Comparison of ENCODE assay signal across 20 mouse cellular contexts in the genomic region with DNA sequence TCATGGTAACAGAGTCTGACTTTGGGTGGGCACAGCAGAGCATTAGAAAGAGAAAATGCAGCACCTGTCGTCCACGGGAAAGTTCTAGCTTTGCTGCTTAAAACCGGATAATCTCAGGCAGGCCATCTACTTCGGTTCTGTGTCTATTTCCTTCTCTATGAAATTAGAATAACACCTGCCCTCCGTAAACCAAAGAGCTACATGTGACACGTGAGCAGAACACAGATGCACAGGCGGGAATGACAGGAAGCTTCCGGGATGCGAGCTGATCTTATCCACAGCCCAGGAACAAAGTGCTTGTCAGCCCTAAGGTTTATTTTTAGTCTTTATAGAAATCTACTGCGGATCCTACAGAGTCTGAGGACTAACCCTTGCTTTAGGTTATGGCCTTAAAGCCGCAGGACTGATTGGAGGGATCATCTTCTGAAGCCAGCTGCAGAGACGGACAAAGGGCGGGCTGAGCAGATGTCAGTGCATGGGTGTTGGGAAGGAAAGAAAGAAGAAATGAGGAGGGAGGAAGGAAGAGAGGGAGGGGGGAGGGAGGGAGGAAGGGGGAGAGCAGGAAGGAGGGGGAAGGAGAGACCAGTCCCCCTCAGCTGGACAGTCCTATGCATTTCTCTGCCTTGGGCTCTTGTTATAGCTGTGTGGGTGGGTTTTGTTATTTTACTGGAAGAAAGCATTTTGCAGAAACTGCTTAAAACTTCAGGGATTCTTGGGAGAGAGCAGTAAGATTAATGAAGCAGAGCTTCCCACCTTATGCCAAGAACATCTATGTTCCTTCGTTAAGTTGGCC. TPM values are rescaled to one million over a fixed set of nuclear protein-coding genes. Genes with fewer than 3 reads are reported as not detected.
A peak's percentile ranks its signal among the peaks of the same experiment; 100 is the strongest.
DNase-seq lines count a peak whose midpoint lies in the region; ATAC-seq lines count a peak whose summit lies in the region.
"Had no signal": no experiment of that assay in that cellular context is flagged by ENCODE, and none has a peak within 500 bp of the region (broad histone marks: within the 10 kb centered on the region; RNA-seq: fewer than 3 reads in every experiment).

No protein-coding gene starts in this region.

- ATAC-seq in forebrain, embryonic 14.5 days = peak; percentile 22; the same call in 1 of the 2 replicates
- ATAC-seq in forebrain, embryonic 15.5 days (replicated peaks) = no peak
- ATAC-seq in heart, embryonic 16.5 days (replicated peaks; ENCODE audit: extremely low read depth, insufficient read depth, low FRiP score) = no peak
- no peak for ATAC-seq in midbrain, embryonic 11.5 days (ENCODE audit: low FRiP score)
- peak; percentile 25; the same call in 1 of the 2 replicates for ATAC-seq in stomach, embryonic 15.5 days (ENCODE audit: insufficient read depth, low FRiP score, low read depth)
- ATAC-seq: inflammation-experienced regulatory T-cells, adult 6 months had no signal

- no peaks in the 10 kb centered on the region for H3K36me3 ChIP-seq in forebrain, embryonic 14.5 days (ENCODE audit: control insufficient read depth, insufficient read depth, low read length)
- H3K36me3 ChIP-seq in forebrain, embryonic 15.5 days = no peaks in the 10 kb centered on the region
- no peaks in the 10 kb centered on the region for H3K36me3 ChIP-seq in heart, embryonic 16.5 days (ENCODE audit: control insufficient read depth, insufficient read depth)
- H3K36me3 ChIP-seq in heart, embryonic 10.5 days = 0 out of 2 replicates have a peak, but pooled peaks cover 2% of the 10 kb centered on the region
- no peaks in the 10 kb centered on the region for H3K36me3 ChIP-seq in midbrain, embryonic 11.5 days (ENCODE audit: control insufficient read depth, insufficient read depth, low read length)
- H3K36me3 ChIP-seq in midbrain, embryonic 10.5 days = 0 out of 2 replicates have a peak, but pooled peaks cover 6% of the 10 kb centered on the region
- 0 out of 2 replicates have a peak, but pooled peaks cover 3% of the 10 kb centered on the region for H3K36me3 ChIP-seq in stomach, embryonic 15.5 days
- H3K36me3 ChIP-seq: forebrain, embryonic 12.5 days; hindbrain, embryonic 12.5 days; neural tube, embryonic 15.5 days had no signal

- H3K4me3 ChIP-seq in forebrain, embryonic 14.5 days (ENCODE audit: low read depth, low read length) = no peak overlapping the region
- no peak overlapping the region for H3K4me3 ChIP-seq in forebrain, embryonic 15.5 days
- H3K4me3 ChIP-seq in heart, embryonic 16.5 days (ENCODE audit: low read length) = no peak overlapping the region
- H3K4me3 ChIP-seq in heart, embryonic 10.5 days = no peak overlapping the region
- H3K4me3 ChIP-seq in midbrain, embryonic 11.5 days (ENCODE audit: low read depth, low read length) = no peak overlapping the region
- no peak overlapping the region for H3K4me3 ChIP-seq in midbrain, embryonic 10.5 days
- no peak overlapping the region for H3K4me3 ChIP-seq in stomach, embryonic 15.5 days (replicated peaks)
- H3K4me3 ChIP-seq: forebrain, embryonic 12.5 days; gastrocnemius, adult 2 months; hindbrain, embryonic 12.5 days; neural tube, embryonic 15.5 days had no signal

- H3K27me3 ChIP-seq in forebrain, embryonic 14.5 days (replicated peaks; ENCODE audit: control insufficient read depth, insufficient read depth, low read length) = no peaks in the 10 kb centered on the region
- H3K27me3 ChIP-seq in forebrain, embryonic 15.5 days = no peaks in the 10 kb centered on the region
- H3K27me3 ChIP-seq in heart, embryonic 16.5 days (ENCODE audit: control insufficient read depth, insufficient read depth, low read length) = no peaks in the 10 kb centered on the region
- H3K27me3 ChIP-seq in heart, embryonic 10.5 days (ENCODE audit: insufficient read depth, poor library complexity, severe bottlenecking) = 0 out of 2 replicates have a peak, but pooled peaks cover 3% of the 10 kb centered on the region
- H3K27me3 ChIP-seq in midbrain, embryonic 11.5 days (ENCODE audit: control insufficient read depth, insufficient read depth, low read length) = no peaks in the 10 kb centered on the region
- no peaks in the 10 kb centered on the region for H3K27me3 ChIP-seq in midbrain, embryonic 10.5 days (ENCODE audit: low read depth, poor library complexity, severe bottlenecking)
- H3K27me3 ChIP-seq in stomach, embryonic 15.5 days (replicated peaks) = no peaks in the 10 kb centered on the region
- H3K27me3 ChIP-seq: forebrain, embryonic 12.5 days; hindbrain, embryonic 12.5 days; neural tube, embryonic 15.5 days had no signal

- no peak overlapping the region for H3K27ac ChIP-seq in forebrain, embryonic 14.5 days (ENCODE audit: low read depth, low read length)
- H3K27ac ChIP-seq in forebrain, embryonic 15.5 days (replicated peaks) = no peak overlapping the region
- H3K27ac ChIP-seq in heart, embryonic 16.5 days (ENCODE audit: low read length) = no peak overlapping the region
- no peak overlapping the region for H3K27ac ChIP-seq in heart, embryonic 10.5 days
- no peak overlapping the region for H3K27ac ChIP-seq in midbrain, embryonic 11.5 days (ENCODE audit: low read depth, low read length)
- no peak overlapping the region for H3K27ac ChIP-seq in midbrain, embryonic 10.5 days (replicated peaks)
- H3K27ac ChIP-seq in stomach, embryonic 15.5 days = peak overlapping the region; percentile 84
- H3K27ac ChIP-seq: forebrain, embryonic 12.5 days; gastrocnemius, adult 2 months; hindbrain, embryonic 12.5 days; liver, embryonic 14.5 days; neural tube, embryonic 15.5 days had no signal

- 84% methylated on average over 14 of the region's 14 CpGs for WGBS in forebrain, embryonic 14.5 days
- WGBS in forebrain, embryonic 15.5 days = 79% methylated on average over 14 of the region's 14 CpGs
- 40% methylated on average over 14 of the region's 14 CpGs for WGBS in heart, embryonic 16.5 days
- WGBS in heart, embryonic 10.5 days = 45% methylated on average over 14 of the region's 14 CpGs
- WGBS in midbrain, embryonic 11.5 days = 78% methylated on average over 14 of the region's 14 CpGs
- 86% methylated on average over 14 of the region's 14 CpGs for WGBS in midbrain, embryonic 10.5 days
- 39% methylated on average over 14 of the region's 14 CpGs for WGBS in stomach, embryonic 15.5 days

- H3K9me3 ChIP-seq in forebrain, embryonic 14.5 days (replicated peaks; ENCODE audit: control insufficient read depth, low read length) = no peaks in the 10 kb centered on the region
- no peaks in the 10 kb centered on the region for H3K9me3 ChIP-seq in forebrain, embryonic 15.5 days
- no peaks in the 10 kb centered on the region for H3K9me3 ChIP-seq in heart, embryonic 16.5 days (replicated peaks; ENCODE audit: control insufficient read depth, low read length)
- H3K9me3 ChIP-seq in heart, embryonic 10.5 days = no peaks in the 10 kb centered on the region
- no peaks in the 10 kb centered on the region for H3K9me3 ChIP-seq in midbrain, embryonic 11.5 days (ENCODE audit: control insufficient read depth, low read length)
- no peaks in the 10 kb centered on the region for H3K9me3 ChIP-seq in midbrain, embryonic 10.5 days (replicated peaks)
- H3K9me3 ChIP-seq in stomach, embryonic 15.5 days = no peaks in the 10 kb centered on the region
- H3K9me3 ChIP-seq: forebrain, embryonic 12.5 days; hindbrain, embryonic 12.5 days; neural tube, embryonic 15.5 days had no signal

- H3K4me2 ChIP-seq in forebrain, embryonic 14.5 days (ENCODE audit: low read length) = no peak overlapping the region
- H3K4me2 ChIP-seq in forebrain, embryonic 15.5 days (replicated peaks) = no peak overlapping the region
- H3K4me2 ChIP-seq in heart, embryonic 16.5 days (ENCODE audit: low read depth, low read length) = 0 out of 2 replicates have a peak overlapping the region, but pooled peaks have one; percentile 8
- no peak overlapping the region for H3K4me2 ChIP-seq in midbrain, embryonic 11.5 days
- 0 out of 2 replicates have a peak overlapping the region, but pooled peaks have one; percentile 8 for H3K4me2 ChIP-seq in stomach, embryonic 15.5 days
- H3K4me2 ChIP-seq: forebrain, embryonic 12.5 days; hindbrain, embryonic 12.5 days; neural tube, embryonic 15.5 days had no signal

- H3K9ac ChIP-seq in forebrain, embryonic 14.5 days (ENCODE audit: low read length) = no peak overlapping the region
- no peak overlapping the region for H3K9ac ChIP-seq in forebrain, embryonic 15.5 days (replicated peaks)
- H3K9ac ChIP-seq in heart, embryonic 16.5 days (ENCODE audit: low read length) = no peak overlapping the region
- no peak overlapping the region for H3K9ac ChIP-seq in midbrain, embryonic 11.5 days (ENCODE audit: low read length)
- H3K9ac ChIP-seq in stomach, embryonic 15.5 days = no peak overlapping the region
- H3K9ac ChIP-seq: forebrain, embryonic 12.5 days; hindbrain, embryonic 12.5 days; liver, embryonic 14.5 days; neural tube, embryonic 15.5 days had no signal

- no peak for DNase-seq in forebrain, embryonic 14.5 days (ENCODE audit: low spot score)
- DNase-seq in heart, embryonic 10.5 days (ENCODE audit: low spot score) = no peak
- DNase-seq in midbrain, embryonic 11.5 days (ENCODE audit: low spot score, missing footprints) = peak; percentile 65
- no peak for DNase-seq in midbrain, embryonic 10.5 days (ENCODE audit: low spot score)
- DNase-seq in spleen, postnatal 14 days (ENCODE audit: low spot score in 2 of 2) = no peak
- DNase-seq: cerebellum, postnatal 10 days; embryo, embryonic 11 days; gastrocnemius, adult 2 months; heart, adult 18-20 months; lung, postnatal 10 days; right cerebral cortex, postnatal 25 days; thymus, adult 2 months had no signal

- 0 out of 2 replicates have a peak, but pooled peaks cover 3% of the 10 kb centered on the region for H3K4me1 ChIP-seq in forebrain, embryonic 14.5 days (ENCODE audit: control insufficient read depth, insufficient read depth, low read length)
- H3K4me1 ChIP-seq in forebrain, embryonic 15.5 days = no peaks in the 10 kb centered on the region
- H3K4me1 ChIP-seq in heart, embryonic 16.5 days (ENCODE audit: control insufficient read depth, insufficient read depth, low read length) = peaks cover 10% of the 10 kb centered on the region
- H3K4me1 ChIP-seq in heart, embryonic 10.5 days = peaks cover 27% of the 10 kb centered on the region
- no peaks in the 10 kb centered on the region for H3K4me1 ChIP-seq in midbrain, embryonic 11.5 days (ENCODE audit: control insufficient read depth, insufficient read depth, low read length)
- H3K4me1 ChIP-seq in midbrain, embryonic 10.5 days = 0 out of 2 replicates have a peak, but pooled peaks cover 6% of the 10 kb centered on the region
- H3K4me1 ChIP-seq in stomach, embryonic 15.5 days = peaks cover 26% of the 10 kb centered on the region
- H3K4me1 ChIP-seq: forebrain, embryonic 12.5 days; hindbrain, embryonic 12.5 days; neural tube, embryonic 15.5 days had no signal

RNA-seq across cellular contexts. Expression of gene Lgi2, which starts 31.3 kb away (rescaled TPM):
- 1.4 and 1.7 TPM in 2 replicates for polyA plus RNA-seq in forebrain, embryonic 14.5 days (2014; fragmentation: Nextera tagmentation; extraction: Ambion mirVana)
- 1.9 TPM in 2 replicates for polyA plus RNA-seq in forebrain, embryonic 15.5 days (2015; fragmentation: Nextera tagmentation; extraction: Ambion mirVana)
- polyA plus RNA-seq in heart, embryonic 16.5 days (2015; fragmentation: Nextera tagmentation; extraction: Ambion mirVana) = 1.5 and 1.7 TPM in 2 replicates
- 3.6 and 4.2 TPM in 2 replicates for polyA plus RNA-seq in heart, embryonic 10.5 days (2016; fragmentation: Nextera tagmentation; extraction: Ambion mirVana)
- polyA plus RNA-seq in midbrain, embryonic 11.5 days (2014; fragmentation: Nextera tagmentation; extraction: Ambion mirVana) = 0.92 and 1.3 TPM in 2 replicates
- polyA plus RNA-seq in midbrain, embryonic 10.5 days (2016; fragmentation: Nextera tagmentation; extraction: Ambion mirVana) = 1.4 TPM in 2 replicates
- polyA plus RNA-seq in stomach, embryonic 15.5 days (2015; fragmentation: Nextera tagmentation; extraction: Ambion mirVana) = 14.1 and 16.1 TPM in 2 replicates
- polyA plus RNA-seq: inflammation-experienced regulatory T-cells, adult 6 months had no signal

Comparison
In these comparisons a context has a peak if more than half of its experiments do, and no peak if none do; other contexts are left out.
1. ATAC-seq: peak in forebrain, embryonic 14.5 days (single experiment) and stomach, embryonic 15.5 days (single experiment); none in forebrain, embryonic 15.5 days (single experiment), heart, embryonic 16.5 days (single experiment) and midbrain, embryonic 11.5 days (single experiment).
2. H3K4me2 ChIP-seq: peak in heart, embryonic 16.5 days (single experiment) and stomach, embryonic 15.5 days (single experiment); none in forebrain, embryonic 14.5 days (single experiment), forebrain, embryonic 15.5 days (single experiment) and midbrain, embryonic 11.5 days (single experiment).